Mouse (Mus musculus): ENCODE data around the gene Plch1. TPM values are rescaled to one million over a fixed set of nuclear protein-coding genes. Genes with fewer than 3 reads are reported as not detected.

Plch1 gene
- polyA plus RNA-seq, 1 experiment from 2014 or later = 0.07 TPM

GRCm38 (mm10) chr3:63692727-63693126 is 206.5 kb downstream of the Plch1 start:
- no peak overlapping the region for H3K27ac ChIP-seq (ENCODE audit: low read length)
- WGBS (ENCODE audit: insufficient replicate concordance) = 67% methylated on average over 4 of the region's 4 CpGs
- ATAC-seq (ENCODE audit: low read depth) = no peak

GRCm38 (mm10) chr3:63668779-63669178 is 230.5 kb downstream of the Plch1 start:
- WGBS (ENCODE audit: insufficient replicate concordance) = 67% methylated on average over 4 of the region's 4 CpGs
- no peaks in the 10 kb centered on the region for H3K9me3 ChIP-seq (replicated peaks; ENCODE audit: control insufficient read depth, low read length)
- no peak overlapping the region for H3K4me3 ChIP-seq (ENCODE audit: low read depth, low read length)
- no peak overlapping the region for H3K9ac ChIP-seq (ENCODE audit: low read depth, low read length)
- no peak overlapping the region for H3K4me2 ChIP-seq (ENCODE audit: low read depth, low read length)
- no peaks in the 10 kb centered on the region for H3K36me3 ChIP-seq (ENCODE audit: control insufficient read depth, insufficient read depth)
- no peaks in the 10 kb centered on the region for H3K4me1 ChIP-seq (ENCODE audit: control insufficient read depth, low read depth, low read length)
- ATAC-seq (ENCODE audit: low read depth) = no peak
- H3K27me3 ChIP-seq (ENCODE audit: control insufficient read depth, insufficient read depth, low read depth, low read length) = no peaks in the 10 kb centered on the region
- H3K27ac ChIP-seq (ENCODE audit: low read length) = no peak overlapping the region

More at GRCm38 (mm10) chr3:63692727-63693126, 206.5 kb downstream of the Plch1 start:
- H3K9ac ChIP-seq (ENCODE audit: low read depth, low read length) = no peak overlapping the region
- H3K4me2 ChIP-seq (ENCODE audit: low read depth, low read length) = no peak overlapping the region
- no peaks in the 10 kb centered on the region for H3K9me3 ChIP-seq (replicated peaks; ENCODE audit: control insufficient read depth, low read length)
- no peak overlapping the region for H3K4me3 ChIP-seq (ENCODE audit: low read depth, low read length)
- H3K36me3 ChIP-seq (ENCODE audit: control insufficient read depth, insufficient read depth) = no peaks in the 10 kb centered on the region
- H3K4me1 ChIP-seq (ENCODE audit: control insufficient read depth, low read depth, low read length) = no peaks in the 10 kb centered on the region
- no peaks in the 10 kb centered on the region for H3K27me3 ChIP-seq (ENCODE audit: control insufficient read depth, insufficient read depth, low read depth, low read length)

GRCm38 (mm10) chr3:63665307-63665706 is 234.0 kb downstream of the Plch1 start:
- H3K4me1 ChIP-seq (ENCODE audit: control insufficient read depth, low read depth, low read length) = no peaks in the 10 kb centered on the region
- H3K36me3 ChIP-seq (ENCODE audit: control insufficient read depth, insufficient read depth) = no peaks in the 10 kb centered on the region
- no peak overlapping the region for H3K4me3 ChIP-seq (ENCODE audit: low read depth, low read length)
- 43% methylated on average over 3 of the region's 3 CpGs for WGBS (ENCODE audit: insufficient replicate concordance)
- no peaks in the 10 kb centered on the region for H3K27me3 ChIP-seq (ENCODE audit: control insufficient read depth, insufficient read depth, low read depth, low read length)
- H3K27ac ChIP-seq (ENCODE audit: low read length) = no peak overlapping the region
- no peak for ATAC-seq (ENCODE audit: low read depth)
- H3K9me3 ChIP-seq (replicated peaks; ENCODE audit: control insufficient read depth, low read length) = no peaks in the 10 kb centered on the region
- no peak overlapping the region for H3K9ac ChIP-seq (ENCODE audit: low read depth, low read length)
- H3K4me2 ChIP-seq (ENCODE audit: low read depth, low read length) = no peak overlapping the region

- H3K4me3 ChIP-seq (ENCODE audit: low read depth, low read length) = no peak overlapping the region
- no peak for ATAC-seq (ENCODE audit: low read depth)
- 58% methylated on average over 6 of the region's 6 CpGs for WGBS (ENCODE audit: insufficient replicate concordance)
- H3K9me3 ChIP-seq (replicated peaks; ENCODE audit: control insufficient read depth, low read length) = no peaks in the 10 kb centered on the region
- H3K9ac ChIP-seq (ENCODE audit: low read depth, low read length) = no peak overlapping the region
- no peak overlapping the region for H3K27ac ChIP-seq (ENCODE audit: low read length)
- no peaks in the 10 kb centered on the region for H3K36me3 ChIP-seq (ENCODE audit: control insufficient read depth, insufficient read depth)
- H3K27me3 ChIP-seq (ENCODE audit: control insufficient read depth, insufficient read depth, low read depth, low read length) = no peaks in the 10 kb centered on the region
- no peaks in the 10 kb centered on the region for H3K4me1 ChIP-seq (ENCODE audit: control insufficient read depth, low read depth, low read length)
- H3K4me2 ChIP-seq (ENCODE audit: low read depth, low read length) = no peak overlapping the region
Measured at GRCm38 (mm10) chr3:63664575-63665243, 234.6 kb downstream of the Plch1 start.

Other genes with a start within 250 kb of the Plch1 start
- gene E130311K13Rik, start 30.0 kb upstream of the Plch1 start, polyA plus RNA-seq (2015; fragmentation: Nextera tagmentation; extraction: Ambion mirVana) = 1.9 TPM in 2 replicates
- 12.2 and 12.5 TPM in 2 replicates for gene Slc33a1, start 65.3 kb upstream of the Plch1 start, polyA plus RNA-seq (2015; fragmentation: Nextera tagmentation; extraction: Ambion mirVana)
- 18.3 and 18.8 TPM in 2 replicates for gene Gmps, start 76.6 kb upstream of the Plch1 start, polyA plus RNA-seq (2015; fragmentation: Nextera tagmentation; extraction: Ambion mirVana)
- gene Vmn2r1, start 182.1 kb upstream of the Plch1 start, polyA plus RNA-seq (2015; fragmentation: Nextera tagmentation; extraction: Ambion mirVana) = not detected in 2 replicates
- gene Vmn2r2, start 242.5 kb upstream of the Plch1 start, polyA plus RNA-seq (2015; fragmentation: Nextera tagmentation; extraction: Ambion mirVana) = not detected in 2 replicates